Mouse (Mus musculus) testis, adult 2 months (tissue): ENCODE results near the gene Flt1.

Source experiments
- CTCF ChIP-seq: fragments of 200-500 bp; IDR thresholded peaks from 2 replicates; pipeline ENCODE4 v1.5.1; 2012; ENCODE audit warnings: low read depth, mild to moderate bottlenecking, inconsistent platforms, low read length, moderate library complexity; ENCODE audit not compliant: control insufficient read depth, insufficient read depth, insufficient replicate concordance
- POLR2A ChIP-seq: fragments of 200-500 bp; IDR thresholded peaks from 2 replicates; pipeline ENCODE4 v1.6.1; 2012; ENCODE audit warnings: low read depth, mild to moderate bottlenecking, inconsistent platforms, low read length, moderate library complexity; ENCODE audit not compliant: control insufficient read depth

- TF ChIP-seq POLR2A (no peak), CTCF (no peak)
Measured at GRCm38 (mm10) chr5:147551879-147552627, 173.8 kb downstream of the Flt1 start.
